Mouse (Mus musculus) hindbrain, embryonic 11.5 days (tissue): Measurements from ENCODE around the gene Haghl. TPM values are rescaled to one million over a fixed set of nuclear protein-coding genes. Genes with fewer than 3 reads are reported as not detected.

Source experiments
- ATAC-seq: fragments of 200-750 bp; cut with Nextera tagmentation; 2 replicates; pipeline ENCODE4 v1.8.0; 2017; ENCODE audit warnings: mild to moderate bottlenecking, moderate TSS enrichment, moderate library complexity; ENCODE audit not compliant: low FRiP score
- DNase-seq: peaks from one replicate; pipeline ENCODE4 v3.0.0-alpha.2; 2015; ENCODE audit warnings: low spot score
- H3K27ac ChIP-seq: fragments of 300-500 bp; sonication (generic); 2 replicates; pipeline ENCODE4 v1.5.1; 2014; ENCODE audit warnings: mild to moderate bottlenecking, low read depth, low read length
- H3K27me3 ChIP-seq: fragments of 300-500 bp; sonication (generic); 2 replicates; pipeline ENCODE4 v1.6.1; 2014; ENCODE audit warnings: mild to moderate bottlenecking, low read length, moderate library complexity, mixed read lengths; ENCODE audit not compliant: control insufficient read depth, insufficient read depth
- H3K36me3 ChIP-seq: fragments of 300-500 bp; sonication (generic); 2 replicates; pipeline ENCODE4 v1.6.1; 2014; ENCODE audit warnings: mild to moderate bottlenecking, low read length, moderate library complexity, mixed read lengths; ENCODE audit not compliant: control insufficient read depth, insufficient read depth
- H3K4me1 ChIP-seq: fragments of 300-500 bp; sonication (generic); replicated peaks from 2 replicates; pipeline ENCODE4 v1.6.1; 2014; ENCODE audit warnings: low read length, mixed read lengths; ENCODE audit not compliant: control insufficient read depth, insufficient read depth
- H3K4me2 ChIP-seq: fragments of 300-500 bp; sonication (generic); replicated peaks from 2 replicates; pipeline ENCODE4 v1.6.1; 2014; ENCODE audit warnings: mild to moderate bottlenecking, low read depth, low read length
- H3K4me3 ChIP-seq: fragments of 300-500 bp; sonication (generic); 2 replicates; pipeline ENCODE4 v1.5.1; 2014; ENCODE audit warnings: low read depth, low read length
- H3K9ac ChIP-seq: fragments of 300-500 bp; sonication (generic); 2 replicates; pipeline ENCODE4 v1.6.1; 2014; ENCODE audit warnings: low read depth, low read length
- H3K9me3 ChIP-seq: fragments of 300-500 bp; sonication (generic); 2 replicates; pipeline ENCODE4 v1.6.1; 2016; ENCODE audit warnings: low read length; ENCODE audit not compliant: control insufficient read depth
- WGBS: fragments of 180-500 bp; shearing (Covaris S2); extraction: QIAGEN DNeasy Blood & Tissue Kit; methylation state at CpG from one replicate; pipeline ENCODE4 v1.1.7; 2014; 5-methylcytosine and 5-hydroxymethylcytosine counted together
- polyA plus RNA-seq: library from polyadenylated mRNA; unstranded; fragments of >200 nt; fragmentation: Nextera tagmentation; extraction: Ambion mirVana; gene quantifications from 2 replicates; pipeline ENCODE4 v1.2.1, GENCODE M21; 2014

The Haghl gene
- polyA plus RNA-seq, 1 experiment from 2014 or later, result 70.3 TPM

GRCm38 (mm10) chr17:25732082-25732481 is 53.4 kb downstream of the Haghl start:
- Histone ChIP-seq H3K4me1 (peaks cover 10% of the 10 kb centered on the region), H3K36me3 (no peaks in the 10 kb centered on the region), H3K9me3 (no peaks in the 10 kb centered on the region), H3K27me3 (no peaks in the 10 kb centered on the region), H3K4me2 (no peak overlapping the region), H3K4me3 (no peak overlapping the region), H3K27ac (no peak overlapping the region), H3K9ac (no peak overlapping the region)
- ATAC-seq (no peak), DNase-seq (peak; percentile 93)
- WGBS, result 17% methylated on average over 2 of the region's 2 CpGs

Other genes starting within 250 kb of the Haghl start
- 7.1 TPM in 2 replicates for gene Sox8, start 215.0 kb downstream of the Haghl start, polyA plus RNA-seq
- 23.1 and 26.9 TPM in 2 replicates for gene Lmf1, start 206.6 kb downstream of the Haghl start, polyA plus RNA-seq
- gene Gng13, start 68.5 kb downstream of the Haghl start, polyA plus RNA-seq, result 1.8 and 2.5 TPM in 2 replicates
- gene Chtf18, start 58.3 kb downstream of the Haghl start, polyA plus RNA-seq, result 11.9 and 14.4 TPM in 2 replicates
- gene Rpusd1, start 58.0 kb downstream of the Haghl start, polyA plus RNA-seq, result 17.2 and 18.0 TPM in 2 replicates
- gene Mslnl, start 49.6 kb downstream of the Haghl start, polyA plus RNA-seq, result not detected in 2 replicates
- gene Msln, start 31.3 kb downstream of the Haghl start, polyA plus RNA-seq, result 0.25 TPM in 1 of 2 replicates, not detected in the other
- 19.9 and 23.2 TPM in 2 replicates for gene Narfl, start 11.9 kb downstream of the Haghl start, polyA plus RNA-seq
- 0.42 TPM in 1 of 2 replicates, not detected in the other for gene Ccdc78, start 907 bp upstream of the Haghl start, polyA plus RNA-seq
- gene Fam173a, start 7.2 kb upstream of the Haghl start, polyA plus RNA-seq, result 64.8 and 70.9 TPM in 2 replicates
- 0.56 TPM in 1 of 2 replicates, not detected in the other for gene AC134908.4, start 10.0 kb upstream of the Haghl start, polyA plus RNA-seq
- 16.9 and 24.1 TPM in 2 replicates for gene Metrn, start 11.5 kb upstream of the Haghl start, polyA plus RNA-seq
- gene Fbxl16, start 23.4 kb upstream of the Haghl start, polyA plus RNA-seq, result 12.2 and 15.0 TPM in 2 replicates
- 22.0 and 23.5 TPM in 2 replicates for gene Wdr24, start 38.0 kb upstream of the Haghl start, polyA plus RNA-seq
- 46.3 and 54.0 TPM in 2 replicates for gene Jmjd8, start 43.2 kb upstream of the Haghl start, polyA plus RNA-seq
- 290 and 306 TPM in 2 replicates for gene Stub1, start 47.7 kb upstream of the Haghl start, polyA plus RNA-seq
- 3.1 TPM in 2 replicates for gene Rhbdl1, start 51.6 kb upstream of the Haghl start, polyA plus RNA-seq
- gene Gm20683, start 56.1 kb upstream of the Haghl start, polyA plus RNA-seq, result 1.3 and 1.7 TPM in 2 replicates
- gene Rhot2, start 59.2 kb upstream of the Haghl start, polyA plus RNA-seq, result 7.9 and 9.3 TPM in 2 replicates
- 13.4 and 14.3 TPM in 2 replicates for gene Wdr90, start 75.8 kb upstream of the Haghl start, polyA plus RNA-seq
- 7.0 and 8.3 TPM in 2 replicates for gene Mcrip2, start 83.1 kb upstream of the Haghl start, polyA plus RNA-seq
- gene Mettl26, start 89.4 kb upstream of the Haghl start, polyA plus RNA-seq, result 53.2 and 56.6 TPM in 2 replicates
- gene Wfikkn1, start 95.2 kb upstream of the Haghl start, polyA plus RNA-seq, result 0.71 and 1.3 TPM in 2 replicates
- gene Rab40c, start 134.1 kb upstream of the Haghl start, polyA plus RNA-seq, result 19.1 and 19.5 TPM in 2 replicates
- 45.4 and 47.4 TPM in 2 replicates for gene Pigq, start 159.3 kb upstream of the Haghl start, polyA plus RNA-seq
- 0.15 and 0.27 TPM in 2 replicates for gene Nhlrc4, start 159.3 kb upstream of the Haghl start, polyA plus RNA-seq
- 0.18 and 0.19 TPM in 2 replicates for gene A930017K11Rik, start 166.9 kb upstream of the Haghl start, polyA plus RNA-seq
- 19.5 and 20.3 TPM in 2 replicates for gene Capn15, start 200.1 kb upstream of the Haghl start, polyA plus RNA-seq